12 mouse cellular contexts compared by ENCODE assay signal in genomic region chr9:42837498-42837897, GRCm38 (mm10).
"Had no signal": no experiment of that assay in that cellular context is flagged by ENCODE, and none has a peak within 500 bp of the region (broad histone marks: within the 10 kb centered on the region; RNA-seq: fewer than 3 reads in every experiment).

No protein-coding gene starts in this region.

- ATAC-seq: intestine, embryonic 15.5 days; liver, embryonic 12.5 days; midbrain, embryonic 16.5 days had no signal

- H3K9ac ChIP-seq: intestine, embryonic 15.5 days; liver, embryonic 12.5 days; midbrain, embryonic 12.5 days had no signal

- H3K9me3 ChIP-seq: intestine, embryonic 15.5 days; limb, embryonic 10.5 days; liver, embryonic 12.5 days; midbrain, embryonic 12.5 days; neural tube, embryonic 13.5 days had no signal

- H3K27me3 ChIP-seq: intestine, embryonic 15.5 days; midbrain, embryonic 12.5 days; neural tube, embryonic 13.5 days had no signal

- H3K4me3 ChIP-seq: intestine, embryonic 15.5 days; left cerebral cortex, adult 2 months; limb, embryonic 10.5 days; liver, embryonic 12.5 days; midbrain, embryonic 12.5 days; neural tube, embryonic 13.5 days had no signal

- H3K27ac ChIP-seq: intestine, embryonic 15.5 days; left cerebral cortex, adult 2 months; liver, embryonic 12.5 days; midbrain, embryonic 12.5 days; neural tube, embryonic 13.5 days had no signal

- H3K36me3 ChIP-seq: intestine, embryonic 15.5 days; limb, embryonic 10.5 days; liver, embryonic 12.5 days; midbrain, embryonic 12.5 days; neural tube, embryonic 13.5 days had no signal

- H3K4me2 ChIP-seq: intestine, embryonic 15.5 days; liver, embryonic 12.5 days; midbrain, embryonic 12.5 days; neural tube, embryonic 13.5 days had no signal

- H3K4me1 ChIP-seq: intestine, embryonic 15.5 days; liver, embryonic 12.5 days; midbrain, embryonic 12.5 days had no signal

- DNase-seq: kidney, adult 2 months; kidney, postnatal 25 days; right cerebral cortex, postnatal 25 days; thymus, adult 2 months; thymus, postnatal 4 days had no signal
